Mouse (Mus musculus) neutrophil, adult 83 days (primary cell): Measurements from ENCODE around the gene Gm4181. TPM values are rescaled to one million over a fixed set of nuclear protein-coding genes. Genes with fewer than 3 reads are reported as not detected.

Source experiments
- total RNA-seq, 2 experiments: library from RNA; stranded (reverse); gene quantifications; one replicate each; pipeline ENCODE4 v1.2.4; 2023

The Gm4181 gene
- total RNA-seq: not detected

DNA sequence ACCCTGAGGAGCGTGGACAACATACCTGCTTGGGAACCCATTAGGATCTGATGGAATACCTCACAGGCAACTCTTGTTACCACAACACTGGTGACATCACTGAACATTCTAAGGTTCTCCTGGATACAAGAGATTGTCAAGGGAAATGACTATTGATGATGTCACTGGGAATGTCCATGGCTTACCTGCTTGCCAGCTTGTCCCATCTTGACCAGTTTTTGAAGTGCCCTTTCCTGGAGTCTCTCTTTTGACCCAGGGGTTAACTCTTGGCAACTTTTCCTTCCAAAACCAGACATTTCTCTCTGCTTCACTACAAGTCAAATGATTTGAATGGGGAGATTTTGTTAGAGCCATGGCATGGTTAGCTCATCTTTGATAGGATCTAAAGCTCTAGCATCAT is at the start of gene Gm4181:
Gene Gm4181 (minus strand): TSS at position 101 of the 400 bp plus-strand sequence.

GRCm38 (mm10) chr14:51611210-51611609 is 24.3 kb downstream of the Gm4181 start, which contains the start of gene Gm17078:
Gene Gm17078 (minus strand): TSS chr14:51611310.

DNA sequence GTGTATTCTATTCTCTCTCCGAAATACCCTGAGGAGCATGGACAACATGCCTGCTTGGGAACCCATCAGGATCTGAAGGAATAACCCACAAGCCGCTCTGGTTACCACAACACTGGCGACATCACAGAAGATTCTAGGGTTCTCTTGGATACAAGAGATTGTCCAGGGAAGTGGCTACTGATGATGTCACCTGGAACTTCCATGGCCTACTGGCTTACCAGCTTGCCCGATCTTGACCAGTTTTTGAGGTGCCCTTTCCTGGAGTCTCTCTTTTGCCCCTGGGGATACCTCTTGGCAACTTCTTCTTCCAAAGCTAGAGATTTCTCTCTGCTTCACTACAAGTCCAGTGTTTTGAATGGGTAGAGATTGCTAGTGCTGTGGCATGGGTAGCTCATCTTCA is 43.4 kb downstream of the Gm4181 start, which contains the start of gene Gm17174:
Gene Gm17174 (minus strand): TSS at position 101 of the 400 bp plus-strand sequence.

Other genes starting within 250 kb of the Gm4181 start
- not detected for gene Vmn2r88, start 224.8 kb downstream of the Gm4181 start, total RNA-seq
- gene Vmn2r89, start 183.8 kb downstream of the Gm4181 start, total RNA-seq: not detected
- not detected for gene Gm5622, start 82.9 kb downstream of the Gm4181 start, total RNA-seq
- not detected for gene Gm17175, start 61.6 kb downstream of the Gm4181 start, total RNA-seq
- gene Gm17174, start 43.5 kb downstream of the Gm4181 start, total RNA-seq: not detected
- not detected for gene Gm17078, start 24.4 kb downstream of the Gm4181 start, total RNA-seq
- not detected for gene Gm17079, start 59.8 kb upstream of the Gm4181 start, total RNA-seq
- not detected for gene Gm5800, start 81.5 kb upstream of the Gm4181 start, total RNA-seq
- not detected for gene Ang4, start 137.9 kb upstream of the Gm4181 start, total RNA-seq
- not detected for gene AY358078, start 164.4 kb upstream of the Gm4181 start, total RNA-seq
- 10 to 100 TPM; 11.6 to 35.3 TPM for gene Ear6, start 218.0 kb upstream of the Gm4181 start, total RNA-seq
- 10 to 100 TPM; 10.7 to 12.1 TPM for gene Mettl17, start 249.2 kb upstream of the Gm4181 start, total RNA-seq